Mouse (Mus musculus): Measurements from ENCODE around the gene Spata6. TPM values are rescaled to one million over a fixed set of nuclear protein-coding genes. Genes with fewer than 3 reads are reported as not detected.

The Spata6 gene
- polyA plus RNA-seq, 1 experiment from 2014 or later: 17.9 TPM

DNA sequence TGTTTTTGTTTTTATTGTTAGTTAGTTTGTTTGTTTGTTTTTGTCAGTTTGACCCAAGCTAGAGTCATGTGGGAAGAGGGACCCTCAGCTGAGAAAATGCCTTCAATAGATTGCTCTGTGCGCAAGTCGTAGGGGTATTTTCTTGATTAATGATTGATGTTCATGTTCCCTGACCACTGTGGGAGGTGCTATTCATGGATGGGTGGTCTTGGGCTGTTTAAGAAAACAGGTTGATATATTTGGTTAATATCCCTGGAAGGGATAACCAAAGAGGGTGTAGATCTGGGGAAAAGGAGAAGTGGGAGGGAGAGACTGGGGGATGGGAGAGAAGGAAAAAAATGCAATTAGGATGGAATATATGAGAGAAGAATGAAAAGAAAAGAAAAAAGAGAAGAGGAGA, 15.7 kb upstream of the Spata6 start:
- no peaks in the 10 kb centered on the region for H3K36me3 ChIP-seq
- no peak overlapping the region for H3K4me3 ChIP-seq
- WGBS: 61% methylated on average over 2 of the region's 2 CpGs
- no peak overlapping the region for H3K9ac ChIP-seq
- no peaks in the 10 kb centered on the region for H3K4me1 ChIP-seq (replicated peaks)
- no peaks in the 10 kb centered on the region for H3K9me3 ChIP-seq
- H3K4me2 ChIP-seq: no peak overlapping the region
- no peak overlapping the region for H3K27ac ChIP-seq (replicated peaks)
- no peaks in the 10 kb centered on the region for H3K27me3 ChIP-seq
- ATAC-seq (ENCODE audit: low FRiP score, low read depth): no peak

DNA sequence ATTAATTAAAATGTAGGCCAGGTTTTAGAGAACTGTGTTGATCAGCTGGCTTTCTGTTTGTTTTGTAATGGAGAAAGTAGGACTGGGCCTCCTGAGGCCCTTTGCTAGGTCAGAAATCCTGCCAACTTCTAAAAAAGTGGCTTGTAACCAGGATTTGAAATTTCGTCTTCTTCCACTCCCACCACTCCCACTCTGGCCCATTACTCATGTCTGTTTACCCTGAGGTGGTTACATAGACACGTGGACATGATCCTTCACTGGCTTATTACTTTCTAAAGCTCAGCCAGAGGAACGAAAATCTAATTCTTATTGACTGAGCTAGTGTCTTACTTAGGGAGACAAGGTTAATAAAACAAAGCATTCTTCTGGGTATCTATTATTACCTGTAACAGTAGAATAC, 14.8 kb upstream of the Spata6 start:
- Histone ChIP-seq H3K27me3 (no peaks in the 10 kb centered on the region), H3K27ac (replicated peaks) (no peak overlapping the region), H3K4me3 (no peak overlapping the region), H3K4me1 (replicated peaks) (no peaks in the 10 kb centered on the region), H3K36me3 (no peaks in the 10 kb centered on the region), H3K9me3 (no peaks in the 10 kb centered on the region), H3K4me2 (no peak overlapping the region), H3K9ac (no peak overlapping the region)
- ATAC-seq (ENCODE audit: low FRiP score, low read depth): no peak
- 85% methylated on average over 3 of the region's 3 CpGs for WGBS

DNA sequence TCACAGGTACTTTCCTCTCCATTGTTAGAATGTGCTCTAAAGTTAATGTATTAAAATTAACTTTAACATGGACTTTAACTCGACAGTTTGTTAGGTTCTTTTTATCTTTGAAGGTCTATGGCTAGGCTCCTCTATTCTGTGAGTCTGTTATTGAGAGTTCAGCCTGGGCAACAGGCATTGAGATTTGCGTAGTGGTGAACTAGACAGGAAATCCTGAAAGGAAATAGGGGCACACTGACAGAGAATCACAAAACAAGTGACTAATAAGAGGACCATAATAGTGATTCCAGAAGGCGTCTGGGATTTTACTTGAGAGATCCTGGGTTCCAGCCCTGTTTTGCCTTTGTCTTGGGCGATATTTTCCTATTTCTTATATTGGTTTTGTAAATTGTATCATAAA, 488 bp upstream of the Spata6 start:
- ATAC-seq (ENCODE audit: low FRiP score, low read depth): no peak
- peak overlapping the region; percentile 84 for H3K4me3 ChIP-seq
- H3K27me3 ChIP-seq: no peaks in the 10 kb centered on the region
- H3K36me3 ChIP-seq: no peaks in the 10 kb centered on the region
- WGBS: 75% methylated on average over 4 of the region's 4 CpGs
- H3K9me3 ChIP-seq: no peaks in the 10 kb centered on the region
- peak overlapping the region; percentile 81 for H3K4me2 ChIP-seq
- peak overlapping the region; percentile 71; the same call in 1 of the 2 replicates for H3K9ac ChIP-seq
- no peak overlapping the region for H3K27ac ChIP-seq (replicated peaks)
- no peaks in the 10 kb centered on the region for H3K4me1 ChIP-seq (replicated peaks)

DNA sequence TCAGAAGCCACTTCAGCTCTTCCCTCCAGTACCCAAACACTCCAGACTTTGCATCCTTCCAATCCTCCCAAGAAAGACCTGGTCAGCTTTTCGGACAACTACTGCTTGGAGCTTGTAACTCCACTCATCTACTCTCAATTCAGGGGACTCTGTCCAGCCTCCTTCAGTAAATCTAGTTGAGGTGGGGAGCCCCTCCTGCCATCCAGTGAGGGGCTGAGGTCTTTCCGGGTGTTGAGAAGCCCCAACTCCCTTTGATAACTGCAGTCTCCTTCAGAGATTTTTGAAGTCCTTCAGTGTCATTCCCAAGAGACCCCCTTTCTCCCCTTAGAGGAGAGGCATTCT, 849 bp downstream of the Spata6 start:
- no peaks in the 10 kb centered on the region for H3K36me3 ChIP-seq
- H3K4me3 ChIP-seq: peak overlapping the region; percentile 84
- no peaks in the 10 kb centered on the region for H3K9me3 ChIP-seq
- H3K27me3 ChIP-seq: no peaks in the 10 kb centered on the region
- no peak overlapping the region for H3K9ac ChIP-seq
- ATAC-seq (ENCODE audit: low FRiP score, low read depth): peak; percentile 4; the same call in 1 of the 2 replicates
- no peaks in the 10 kb centered on the region for H3K4me1 ChIP-seq (replicated peaks)
- peak overlapping the region; percentile 2; the same call in 1 of the 2 replicates for H3K27ac ChIP-seq (replicated peaks)
- 16% methylated on average over 2 of the region's 2 CpGs for WGBS
- peak overlapping the region; percentile 81 for H3K4me2 ChIP-seq

DNA sequence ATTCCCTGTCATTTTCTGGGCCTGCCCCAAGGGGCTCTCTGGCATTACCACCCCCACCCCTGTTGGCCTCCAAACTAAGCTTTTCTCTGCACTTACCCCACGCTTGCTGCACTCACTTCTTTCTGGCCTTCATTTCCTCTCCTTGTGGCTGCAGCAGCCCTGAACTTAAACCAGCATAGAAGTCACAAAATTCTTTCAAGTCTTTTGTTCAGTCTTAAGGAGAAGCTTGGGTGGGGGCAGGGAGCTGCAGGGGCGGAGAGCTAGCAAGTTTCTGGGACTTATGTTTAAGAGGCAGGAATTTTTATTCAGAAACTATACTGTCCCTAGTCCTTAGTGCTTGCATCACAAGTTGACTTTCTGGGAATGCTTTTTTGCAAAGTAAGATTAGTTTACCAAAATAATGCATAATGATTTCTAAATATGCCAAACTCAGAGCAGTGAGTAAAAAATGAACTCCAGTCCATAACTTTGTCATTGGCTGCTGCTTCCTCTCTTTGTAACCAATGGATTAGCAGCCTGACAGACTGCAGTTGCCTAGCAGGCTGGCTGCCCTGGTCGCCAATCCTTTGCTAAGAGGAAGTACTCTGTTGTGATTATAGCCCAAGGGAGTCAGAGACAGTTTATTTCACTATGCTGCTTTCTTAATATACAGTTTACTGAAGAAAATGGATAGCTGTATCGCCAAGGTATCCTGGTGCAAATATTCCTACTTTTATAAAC, 1.5 kb downstream of the Spata6 start:
- H3K36me3 ChIP-seq: no peaks in the 10 kb centered on the region
- H3K27me3 ChIP-seq: no peaks in the 10 kb centered on the region
- H3K9me3 ChIP-seq: no peaks in the 10 kb centered on the region
- WGBS: 31% methylated on average over 4 of the region's 4 CpGs
- peak overlapping the region; percentile 84; the same call in 1 of the 2 replicates for H3K4me3 ChIP-seq
- H3K9ac ChIP-seq: no peak overlapping the region
- no peak for ATAC-seq (ENCODE audit: low FRiP score, low read depth)
- H3K4me1 ChIP-seq (replicated peaks): no peaks in the 10 kb centered on the region
- peak overlapping the region; percentile 2; the same call in 1 of the 2 replicates for H3K27ac ChIP-seq (replicated peaks)
- peak overlapping the region; percentile 81 for H3K4me2 ChIP-seq

DNA sequence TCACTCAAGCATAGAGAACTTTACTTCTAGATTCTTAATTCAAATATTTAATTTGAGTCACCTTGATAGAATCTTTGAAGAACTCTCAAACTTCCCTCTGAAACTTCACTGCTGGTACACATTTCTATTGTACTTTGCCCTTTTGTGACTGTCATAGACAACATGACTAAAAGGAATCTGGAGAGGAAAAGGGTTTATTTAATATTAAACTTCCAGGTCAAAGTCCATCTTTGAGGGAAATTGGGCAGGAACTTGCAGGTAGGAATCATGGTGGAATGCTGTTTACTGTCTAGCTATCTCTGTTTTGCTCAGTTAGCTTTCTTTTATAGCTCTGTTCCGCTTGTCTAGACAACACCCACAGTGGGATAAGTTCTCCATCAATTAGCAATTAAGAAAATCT, 17.8 kb downstream of the Spata6 start:
- Histone ChIP-seq H3K36me3 (no peaks in the 10 kb centered on the region), H3K4me3 (no peak overlapping the region), H3K27ac (replicated peaks) (no peak overlapping the region), H3K27me3 (no peaks in the 10 kb centered on the region), H3K9me3 (no peaks in the 10 kb centered on the region), H3K9ac (no peak overlapping the region), H3K4me1 (replicated peaks) (no peaks in the 10 kb centered on the region), H3K4me2 (no peak overlapping the region)
- ATAC-seq (ENCODE audit: low FRiP score, low read depth): no peak
- 86% methylated on average over 1 of the region's 1 CpGs for WGBS

DNA sequence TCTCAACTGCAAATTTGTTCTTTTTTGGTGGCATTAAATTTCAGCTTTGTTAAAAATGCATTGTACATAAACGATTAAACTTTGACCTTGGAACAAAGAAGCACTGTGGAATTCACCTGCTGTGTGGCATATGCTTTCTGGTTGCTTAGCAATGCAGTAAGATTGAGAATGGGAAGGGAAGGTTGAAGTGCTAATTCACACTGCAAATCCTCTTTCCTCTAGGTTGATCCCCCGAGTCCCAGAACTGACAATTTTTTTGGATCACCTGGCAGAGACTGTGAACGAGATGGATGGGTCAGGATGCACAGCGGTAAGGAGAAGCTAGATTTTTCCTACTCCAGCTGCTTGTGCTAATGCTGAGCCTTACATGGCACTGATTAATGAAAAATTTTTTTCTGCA, 60.7 kb downstream of the Spata6 start:
- WGBS: 38% methylated on average over 4 of the region's 4 CpGs
- ATAC-seq (ENCODE audit: low FRiP score, low read depth): 0 out of 2 replicates have a peak, but pooled peaks have one; percentile 34
- H3K36me3 ChIP-seq: no peaks in the 10 kb centered on the region
- no peaks in the 10 kb centered on the region for H3K27me3 ChIP-seq
- no peak overlapping the region for H3K27ac ChIP-seq (replicated peaks)
- no peak overlapping the region for H3K9ac ChIP-seq
- no peaks in the 10 kb centered on the region for H3K4me1 ChIP-seq (replicated peaks)
- no peaks in the 10 kb centered on the region for H3K9me3 ChIP-seq
- H3K4me2 ChIP-seq: no peak overlapping the region
- H3K4me3 ChIP-seq: no peak overlapping the region

DNA sequence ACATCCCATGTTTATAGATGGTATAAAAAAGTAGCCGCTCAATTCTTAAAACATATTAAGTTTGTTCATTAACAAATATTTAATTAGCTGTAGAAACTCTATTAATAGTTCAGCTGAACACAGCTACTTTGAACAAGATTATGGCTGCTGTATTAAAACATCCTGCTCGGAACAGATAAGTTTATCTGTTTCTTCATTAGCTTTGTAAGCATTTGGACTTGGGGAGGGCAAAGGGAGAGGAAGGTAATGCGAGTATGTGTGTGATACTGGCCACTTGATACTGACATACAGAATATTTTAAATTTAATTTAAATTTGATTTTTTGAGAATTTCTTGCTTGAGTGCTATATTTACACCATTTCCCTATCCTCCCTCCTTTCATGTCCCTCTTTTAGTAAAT, 80.1 kb downstream of the Spata6 start:
- H3K27me3 ChIP-seq: no peaks in the 10 kb centered on the region
- 94% methylated on average over 3 of the region's 3 CpGs for WGBS
- no peak overlapping the region for H3K4me3 ChIP-seq

DNA sequence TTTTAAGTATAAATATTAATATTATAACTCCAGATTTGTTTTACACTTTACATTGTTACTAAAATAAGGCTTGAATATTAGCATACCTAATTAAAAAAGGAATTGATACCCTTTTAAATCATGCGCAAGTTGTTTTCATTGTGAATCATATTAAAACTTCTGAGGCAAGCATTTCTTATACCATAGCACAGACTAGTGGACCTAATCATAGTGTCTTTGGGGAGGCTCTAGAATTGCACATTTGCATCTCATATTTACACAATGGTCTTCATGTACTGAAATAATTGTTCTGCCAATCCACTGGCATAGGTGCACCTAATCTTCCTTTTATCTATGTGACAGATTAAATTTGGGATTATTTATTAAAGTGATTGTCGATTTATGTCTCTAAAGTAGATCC, 83.4 kb downstream of the Spata6 start:
- no peaks in the 10 kb centered on the region for H3K36me3 ChIP-seq
- H3K27ac ChIP-seq (replicated peaks): no peak overlapping the region
- H3K4me1 ChIP-seq (replicated peaks): no peaks in the 10 kb centered on the region
- no peak for ATAC-seq (ENCODE audit: low FRiP score, low read depth)
- H3K4me3 ChIP-seq: no peak overlapping the region
- H3K9me3 ChIP-seq: no peaks in the 10 kb centered on the region
- 89% methylated on average over 2 of the region's 2 CpGs for WGBS
- H3K27me3 ChIP-seq: no peaks in the 10 kb centered on the region
- H3K4me2 ChIP-seq: no peak overlapping the region
- H3K9ac ChIP-seq: no peak overlapping the region

More for the DNA sequence above, 80.1 kb downstream of the Spata6 start:
- no peak overlapping the region for H3K4me2 ChIP-seq
- no peaks in the 10 kb centered on the region for H3K4me1 ChIP-seq (replicated peaks)
- H3K9me3 ChIP-seq: no peaks in the 10 kb centered on the region
- ATAC-seq (ENCODE audit: low FRiP score, low read depth): no peak
- no peak overlapping the region for H3K27ac ChIP-seq (replicated peaks)
- no peak overlapping the region for H3K9ac ChIP-seq
- no peaks in the 10 kb centered on the region for H3K36me3 ChIP-seq

DNA sequence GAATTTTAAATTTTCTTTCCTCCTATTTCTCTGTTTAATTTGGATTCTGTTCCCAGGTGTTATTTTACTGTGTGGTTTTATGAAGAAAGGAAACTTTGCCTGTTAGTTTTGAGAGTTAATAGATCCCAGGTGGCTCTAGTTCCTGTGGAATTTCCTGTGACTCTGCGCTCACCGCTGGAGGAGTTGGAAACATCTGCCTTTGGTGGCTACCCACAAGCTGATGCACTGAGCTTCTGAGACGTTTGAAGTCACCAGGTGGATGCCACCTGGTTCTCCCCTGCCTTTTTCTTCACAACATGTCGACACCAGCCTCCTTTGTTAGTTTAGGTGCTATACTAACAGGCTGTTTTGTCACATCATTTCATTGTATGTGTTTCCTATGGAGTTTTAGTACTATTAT, 97.7 kb downstream of the Spata6 start:
- Histone ChIP-seq H3K4me3 (no peak overlapping the region), H3K4me2 (no peak overlapping the region), H3K36me3 (no peaks in the 10 kb centered on the region), H3K27ac (replicated peaks) (no peak overlapping the region), H3K9me3 (no peaks in the 10 kb centered on the region), H3K9ac (no peak overlapping the region), H3K4me1 (replicated peaks) (no peaks in the 10 kb centered on the region), H3K27me3 (no peaks in the 10 kb centered on the region)
- ATAC-seq (ENCODE audit: low FRiP score, low read depth): no peak
- WGBS: 65% methylated on average over 4 of the region's 4 CpGs

DNA sequence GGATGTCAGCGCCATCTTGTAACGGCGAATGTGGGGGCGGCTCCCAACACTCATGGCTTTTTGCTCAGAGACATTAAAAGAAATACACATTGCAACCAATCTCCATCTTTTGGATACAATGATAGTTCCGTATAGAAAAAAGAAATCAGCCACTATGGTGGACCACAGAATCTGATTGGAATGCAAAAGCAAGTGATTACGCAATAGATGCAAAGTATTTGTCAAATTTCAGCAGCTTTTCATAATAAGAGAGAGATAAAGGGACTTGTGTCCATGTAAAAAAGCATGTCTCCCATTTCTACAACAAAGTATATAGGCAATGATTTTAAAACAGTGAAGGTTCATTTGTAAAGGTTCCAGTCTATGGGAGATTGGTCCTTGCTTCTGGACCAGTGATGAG, 119.1 kb downstream of the Spata6 start:
- no peak for ATAC-seq (ENCODE audit: low FRiP score, low read depth)

DNA sequence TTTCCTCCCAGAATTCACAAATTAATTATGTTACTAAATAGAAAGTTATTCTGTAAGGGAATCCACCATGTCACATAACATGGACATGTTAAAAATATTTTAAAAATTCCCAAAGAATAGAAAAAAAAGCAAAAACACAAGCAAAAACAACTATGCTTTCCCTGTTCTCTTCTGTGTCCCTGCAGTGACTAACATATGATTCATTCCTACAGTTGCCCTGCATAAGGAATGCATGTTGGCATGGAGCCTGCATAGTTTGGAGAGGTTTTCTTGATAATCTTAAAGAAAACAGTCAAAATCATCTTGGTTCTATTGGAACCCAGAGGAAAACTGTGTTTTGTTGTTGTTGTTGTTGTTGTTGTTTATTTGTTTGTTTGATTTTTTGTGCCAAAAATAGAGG, 132.8 kb downstream of the Spata6 start:
- no peak for ATAC-seq (ENCODE audit: low FRiP score, low read depth)
- Histone ChIP-seq H3K4me1 (replicated peaks) (no peaks in the 10 kb centered on the region), H3K4me2 (no peak overlapping the region), H3K4me3 (no peak overlapping the region), H3K27me3 (no peaks in the 10 kb centered on the region), H3K27ac (replicated peaks) (no peak overlapping the region), H3K9ac (no peak overlapping the region), H3K36me3 (no peaks in the 10 kb centered on the region), H3K9me3 (no peaks in the 10 kb centered on the region)

More for the DNA sequence above, 119.1 kb downstream of the Spata6 start:
- Histone ChIP-seq H3K4me2 (no peak overlapping the region), H3K4me3 (no peak overlapping the region), H3K27me3 (no peaks in the 10 kb centered on the region), H3K4me1 (replicated peaks) (no peaks in the 10 kb centered on the region), H3K9ac (no peak overlapping the region), H3K27ac (replicated peaks) (no peak overlapping the region), H3K36me3 (no peaks in the 10 kb centered on the region), H3K9me3 (no peaks in the 10 kb centered on the region)
- 95% methylated on average over 6 of the region's 6 CpGs for WGBS

DNA sequence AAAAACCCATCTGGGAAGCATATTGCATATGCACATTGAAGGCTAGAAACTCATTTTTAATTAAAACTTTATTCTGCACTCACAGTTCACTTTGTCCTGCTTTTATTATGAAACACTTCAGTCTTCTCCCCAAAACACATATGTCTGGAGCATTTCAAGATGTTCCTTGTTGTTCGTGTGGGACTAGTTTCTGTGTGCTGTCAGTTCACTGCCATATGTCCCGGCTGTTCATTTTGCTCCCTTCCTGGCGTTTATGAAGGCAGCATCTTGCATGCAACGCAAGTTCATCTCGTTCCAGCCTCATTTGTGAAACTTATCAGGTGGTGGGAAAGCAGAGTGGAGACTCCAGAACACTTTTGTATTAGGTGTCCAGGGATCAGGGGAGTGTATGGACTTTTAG, 146.9 kb downstream of the Spata6 start:
- no peaks in the 10 kb centered on the region for H3K4me1 ChIP-seq (replicated peaks)
- H3K4me2 ChIP-seq: no peak overlapping the region
- H3K27me3 ChIP-seq: no peaks in the 10 kb centered on the region
- ATAC-seq (ENCODE audit: low FRiP score, low read depth): no peak
- H3K36me3 ChIP-seq: no peaks in the 10 kb centered on the region
- no peak overlapping the region for H3K27ac ChIP-seq (replicated peaks)
- no peak overlapping the region for H3K9ac ChIP-seq
- H3K9me3 ChIP-seq: no peaks in the 10 kb centered on the region
- 90% methylated on average over 5 of the region's 5 CpGs for WGBS
- no peak overlapping the region for H3K4me3 ChIP-seq
